Mouse (Mus musculus): ENCODE results near the gene Gpr18.

The Gpr18 gene

DNA sequence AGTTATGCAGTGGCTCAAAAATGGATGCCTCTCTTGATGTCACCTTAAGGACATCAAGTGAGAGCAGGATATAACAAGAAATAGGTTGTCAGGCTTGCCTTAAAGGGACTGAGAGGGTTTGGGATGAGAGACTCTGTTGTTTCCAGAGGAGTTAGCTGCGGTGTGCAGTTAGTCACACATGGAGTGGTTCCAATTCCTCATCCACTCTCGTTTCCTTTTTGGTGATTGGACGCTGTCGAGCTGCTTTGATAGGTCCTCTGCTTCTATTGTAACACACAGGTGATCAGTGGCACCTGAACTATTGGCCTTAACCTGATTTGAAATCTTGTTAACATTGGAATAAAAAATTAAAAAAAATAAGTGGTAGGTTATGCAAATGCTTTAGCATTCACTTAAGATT lies 7.2 kb upstream of the Gpr18 start:
- no peak for DNase-seq (ENCODE audit: low read depth, low spot score)

DNA sequence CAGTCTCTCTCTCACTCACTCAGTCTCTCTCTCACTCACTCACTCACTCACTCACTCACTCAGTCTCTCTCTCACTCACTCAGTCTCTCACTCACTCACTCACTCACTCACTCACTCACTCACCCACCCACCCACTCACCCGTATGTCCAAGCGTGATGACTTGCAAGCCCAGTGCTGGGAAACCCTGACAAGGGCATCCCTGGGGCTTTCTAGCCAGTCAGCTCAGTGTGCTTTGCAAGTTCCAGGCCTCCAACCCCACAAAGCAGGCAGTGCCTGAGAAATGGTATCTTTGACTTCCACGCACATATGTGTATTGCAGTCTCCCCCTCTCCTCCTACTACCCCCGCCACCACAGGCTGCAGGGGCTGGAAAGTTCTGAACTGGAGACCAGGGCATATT lies 6.4 kb upstream of the Gpr18 start:
- DNase-seq (ENCODE audit: low read depth, low spot score), result no peak

DNA sequence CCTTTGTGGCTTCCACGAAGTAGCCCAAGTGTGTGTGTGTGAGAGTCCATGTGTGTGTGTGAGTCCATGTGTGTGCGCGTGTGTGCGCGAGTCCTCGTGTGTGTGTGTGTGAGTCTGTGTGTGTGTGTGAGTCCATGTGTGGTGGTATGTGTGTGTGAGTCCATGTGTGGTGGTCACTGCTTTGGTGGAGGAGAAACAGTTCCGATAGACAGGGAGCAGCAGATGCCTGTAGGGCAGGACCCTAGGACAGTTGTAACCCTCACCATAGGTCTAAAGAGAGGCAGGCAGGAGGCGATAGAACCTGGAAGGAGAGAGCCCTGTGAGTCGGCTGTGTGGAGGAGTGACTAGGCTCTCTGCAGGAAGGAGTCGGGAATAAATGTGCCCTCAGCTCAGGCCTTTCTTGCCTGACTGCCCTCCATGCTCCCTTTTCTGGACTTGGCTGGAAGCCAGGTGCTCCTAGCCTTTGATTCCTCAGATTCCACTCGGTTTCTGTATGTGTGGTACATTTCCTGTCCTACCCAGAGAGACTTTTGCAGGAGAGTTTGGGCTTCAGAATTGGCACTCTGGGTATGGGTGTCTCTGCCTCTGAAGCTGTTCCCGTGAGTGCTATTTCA lies 5.0 kb upstream of the Gpr18 start:
- DNase-seq (ENCODE audit: low read depth, low spot score), result no peak

DNA sequence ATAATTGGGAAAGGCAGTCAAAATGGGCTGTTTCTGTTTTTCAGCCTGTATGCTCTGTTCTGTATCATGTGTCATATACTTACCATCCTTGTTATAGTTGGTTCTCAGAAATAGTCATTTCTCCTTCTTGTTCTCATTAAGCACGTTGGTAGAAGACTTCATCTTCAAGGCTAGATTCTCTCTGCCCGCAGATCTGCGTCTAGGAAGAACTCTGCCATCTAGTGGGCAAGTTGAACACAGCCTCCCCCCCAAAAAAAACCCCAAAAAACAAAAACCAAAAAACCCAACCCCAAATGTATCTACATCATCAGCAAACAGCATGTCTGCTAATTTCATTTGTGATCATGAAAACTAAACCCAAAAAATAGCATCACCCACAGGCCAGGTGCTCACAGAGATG lies 4.2 kb upstream of the Gpr18 start:
- peak; percentile 79 for DNase-seq (ENCODE audit: low read depth, low spot score)

DNA sequence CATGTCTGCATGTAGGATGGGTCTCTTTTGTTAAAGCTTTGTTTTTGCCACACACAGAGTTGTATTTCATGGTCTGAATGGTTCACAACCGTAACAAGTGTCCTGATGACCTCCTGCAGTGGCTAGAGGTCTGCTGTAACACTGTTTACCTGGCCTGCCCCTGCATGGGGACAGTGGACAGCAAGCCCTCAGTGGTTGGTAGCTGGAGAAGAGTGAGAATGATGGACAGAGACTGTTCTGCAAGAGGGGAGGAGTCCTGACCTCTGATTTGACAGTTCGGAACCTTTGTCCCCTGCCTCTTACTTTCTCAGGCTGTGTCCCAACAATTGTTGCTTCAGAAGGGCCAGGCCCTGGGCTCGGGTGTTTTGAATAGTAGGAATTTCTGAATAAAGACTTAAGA lies 2.7 kb upstream of the Gpr18 start:
- DNase-seq (ENCODE audit: low read depth, low spot score), result no peak

DNA sequence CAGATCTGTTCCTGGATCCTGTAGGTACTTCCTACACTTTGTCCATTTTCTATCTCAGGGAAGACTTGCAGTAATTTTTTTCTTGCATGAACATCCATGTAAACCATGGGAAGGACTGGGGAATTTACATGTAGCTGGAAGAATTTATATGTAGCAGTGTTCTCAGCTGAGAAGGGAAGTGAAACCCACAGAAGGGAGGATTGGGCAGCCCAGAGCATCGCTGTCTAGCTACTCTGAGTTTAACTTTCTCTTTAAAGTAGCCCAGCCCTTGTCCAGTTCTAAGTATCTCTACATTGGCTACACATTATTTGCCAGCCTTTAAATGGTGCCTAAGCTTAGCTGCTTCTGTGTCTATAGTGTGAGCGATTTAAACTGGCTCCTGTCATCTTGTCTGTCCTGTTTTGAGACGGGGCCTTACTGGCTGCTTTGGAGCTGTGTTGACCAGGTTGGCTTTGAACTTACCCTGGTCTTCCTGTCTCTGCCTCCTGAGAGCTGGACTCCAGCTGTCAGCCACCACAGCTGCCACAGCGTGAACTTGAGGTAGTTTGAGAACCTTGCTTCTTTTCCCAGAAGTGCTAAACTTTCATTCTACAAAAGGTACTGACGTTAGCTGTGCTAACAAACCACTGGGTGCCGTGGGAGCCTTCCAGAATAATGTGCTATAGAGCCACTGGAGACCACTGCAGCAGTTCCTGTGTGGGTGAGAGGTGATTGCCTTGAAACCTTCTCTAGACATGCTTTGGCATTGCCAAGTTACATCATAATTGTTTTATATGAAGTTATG lies 922 bp upstream of the Gpr18 start:
- peak; percentile 52 for DNase-seq (ENCODE audit: low read depth, low spot score)

DNA sequence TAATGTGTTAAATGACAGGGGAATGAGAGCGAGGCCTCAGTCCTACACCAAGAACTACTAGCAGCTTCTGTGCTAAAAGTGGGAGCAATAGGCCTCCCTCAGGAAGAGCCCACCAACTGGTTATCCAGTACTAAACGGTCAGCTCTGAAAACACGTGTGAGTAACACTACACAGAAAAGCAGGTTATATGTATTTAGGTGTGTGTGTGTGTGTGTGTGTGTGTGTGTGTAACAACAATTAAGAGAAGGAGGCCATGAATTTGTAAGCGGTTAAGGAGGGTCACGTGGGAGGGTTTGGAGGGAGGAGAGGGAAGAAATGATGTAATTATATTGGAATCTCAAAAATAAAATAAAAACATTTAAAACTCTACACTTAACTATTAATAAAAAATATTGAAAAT lies 438 bp downstream of the Gpr18 start:
- no peak for DNase-seq (ENCODE audit: low read depth, low spot score)

DNA sequence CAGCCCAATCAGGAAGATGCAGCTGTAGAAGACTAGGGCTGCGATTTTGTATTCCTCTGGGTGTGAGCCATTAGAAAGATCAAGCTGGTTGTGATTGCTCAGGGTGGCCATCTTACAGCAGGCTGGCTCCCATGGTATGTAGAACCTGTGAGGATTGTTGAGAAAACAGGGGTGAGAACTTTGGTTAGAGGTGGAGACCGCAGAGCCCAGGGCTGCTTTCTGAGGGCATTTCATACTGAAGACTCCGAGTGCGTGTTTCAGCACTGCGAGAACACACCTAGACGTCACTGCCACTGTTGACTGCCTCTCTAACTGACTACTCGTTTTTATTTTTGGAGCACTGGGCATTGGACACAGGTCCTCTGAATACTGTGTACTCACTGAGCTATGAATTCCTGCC lies 3.1 kb downstream of the Gpr18 start:
- DNase-seq (ENCODE audit: low read depth, low spot score), result no peak

DNA sequence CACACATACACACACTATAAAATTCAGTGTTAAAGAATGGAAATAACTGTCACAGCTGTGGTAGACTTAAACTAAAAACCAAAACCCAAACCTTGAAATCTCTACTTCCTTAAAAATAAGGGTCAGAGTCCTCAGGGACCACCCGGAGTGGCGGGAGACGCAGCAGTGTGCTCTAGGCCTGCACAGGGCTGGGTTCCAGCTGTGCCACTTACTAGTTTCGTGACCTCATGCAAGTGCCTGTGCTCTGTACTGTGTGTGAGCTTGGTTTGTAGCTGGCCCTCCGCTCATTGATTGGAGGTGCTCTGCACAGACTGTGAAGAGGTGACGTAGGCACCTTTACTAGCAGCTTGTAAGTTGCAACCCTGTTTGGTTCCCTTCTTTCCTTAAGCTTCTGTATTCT lies 5.7 kb downstream of the Gpr18 start:
- no peak for DNase-seq (ENCODE audit: low read depth, low spot score)

DNA sequence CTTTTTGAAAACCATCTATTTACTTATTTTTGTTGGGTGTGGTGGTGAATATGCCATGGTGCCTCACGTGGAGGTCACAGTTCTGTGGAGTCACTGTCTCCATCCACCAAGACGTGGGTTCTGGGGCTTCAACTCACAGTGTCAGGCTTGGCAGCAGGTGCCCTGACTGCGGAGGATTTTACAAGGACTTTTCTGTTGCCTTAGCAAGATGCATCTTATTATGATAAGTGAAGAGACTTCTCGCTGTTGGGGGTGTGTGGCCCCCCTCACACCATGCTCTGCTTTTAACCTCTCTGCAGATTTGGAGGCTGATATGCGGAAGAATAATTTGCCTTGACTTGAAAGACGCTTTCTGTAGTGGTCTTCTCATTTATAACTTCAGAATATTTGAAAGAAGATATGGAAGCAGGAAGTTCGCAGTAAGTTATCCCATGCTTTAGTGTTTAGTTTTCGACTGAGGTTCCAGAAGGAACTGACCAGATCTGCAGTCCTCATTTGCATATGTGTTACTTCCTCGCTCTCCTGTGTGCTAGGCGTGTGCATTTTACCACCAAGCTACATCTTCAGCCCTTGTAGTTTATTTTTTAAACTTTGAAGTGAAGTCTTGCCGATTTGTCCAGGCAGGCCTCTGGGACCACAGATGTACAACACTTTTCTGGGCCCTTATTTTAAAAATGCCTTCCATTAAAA lies 8.4 kb downstream of the Gpr18 start:
- DNase-seq (ENCODE audit: low read depth, low spot score), result no peak

DNA sequence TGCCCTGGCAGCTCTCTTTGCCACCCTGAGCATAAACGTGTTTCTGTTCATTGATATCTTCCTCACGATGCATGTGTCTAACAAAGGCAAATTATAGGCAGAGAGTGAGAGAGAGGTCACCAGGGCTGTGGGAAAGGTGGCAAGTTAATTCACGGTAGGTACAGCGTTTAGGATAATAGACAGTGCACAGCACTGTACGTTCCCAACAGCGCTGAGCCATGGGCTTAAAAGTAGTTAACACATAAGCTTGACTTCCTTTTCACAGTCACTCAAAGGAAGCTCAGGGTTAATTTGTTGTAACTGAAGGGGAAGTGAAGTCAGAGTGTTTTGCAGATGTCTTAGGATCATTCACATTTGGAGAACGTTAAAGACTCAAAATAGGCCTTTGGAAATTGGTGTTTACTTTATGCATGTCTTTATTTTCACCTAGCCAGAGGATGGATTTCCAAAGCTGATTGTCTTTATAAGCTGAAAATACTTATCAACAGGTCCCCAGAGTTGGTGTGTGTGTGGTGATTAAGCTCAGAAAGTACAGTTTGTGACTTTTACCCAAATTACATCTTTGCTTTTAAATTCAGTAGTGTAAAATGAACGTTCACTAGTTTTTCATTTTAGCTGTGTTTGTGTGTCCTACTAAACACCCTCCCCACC lies 9.1 kb downstream of the Gpr18 start:
- peak; percentile 50 for DNase-seq (ENCODE audit: low read depth, low spot score)

DNA sequence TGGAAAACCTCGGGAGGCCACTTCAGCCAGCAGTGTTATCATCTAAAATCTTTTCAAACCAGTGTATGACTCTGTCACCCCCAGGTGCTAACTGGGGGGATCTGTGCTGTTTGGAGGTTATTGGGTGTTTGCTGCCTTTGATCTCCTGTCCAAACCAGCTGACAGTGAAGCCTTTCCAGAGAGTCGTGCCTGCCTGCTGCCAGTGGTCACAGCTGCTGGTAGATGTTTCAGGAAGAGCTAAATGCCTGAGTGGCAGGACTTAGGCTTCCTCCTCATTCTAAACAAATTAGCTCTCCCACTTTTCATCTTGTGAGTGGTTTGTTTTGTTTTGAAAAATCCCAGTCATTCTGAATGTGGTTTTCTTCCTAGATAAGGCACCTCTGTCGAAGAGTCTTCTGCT lies 10.8 kb downstream of the Gpr18 start:
- DNase-seq (ENCODE audit: low read depth, low spot score), result no peak

DNA sequence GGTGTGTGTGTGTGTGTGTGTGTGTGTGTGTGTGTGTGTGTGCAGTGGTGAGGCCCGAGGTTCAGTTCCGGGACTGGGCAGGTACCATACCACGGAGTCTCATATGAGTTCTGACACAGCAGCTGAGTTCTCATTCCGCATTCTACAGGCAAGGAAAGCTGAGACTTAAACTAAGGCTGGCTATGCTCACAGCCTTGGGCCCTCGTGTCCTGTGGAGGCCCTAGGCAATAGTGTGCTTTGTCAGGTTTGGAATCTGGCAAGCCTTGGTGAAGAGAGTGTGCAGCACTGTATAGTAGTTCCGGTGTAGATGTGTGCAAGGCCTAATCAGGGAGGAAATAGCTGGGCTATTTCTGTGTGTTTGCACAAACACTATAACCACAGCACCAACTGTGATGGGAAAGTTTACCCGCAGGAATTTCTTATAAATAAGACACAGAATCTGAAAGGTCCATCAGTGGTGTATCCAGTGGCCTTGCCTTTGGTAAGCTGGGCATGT lies 12.2 kb downstream of the Gpr18 start:
- no peak for DNase-seq (ENCODE audit: low read depth, low spot score)

DNA sequence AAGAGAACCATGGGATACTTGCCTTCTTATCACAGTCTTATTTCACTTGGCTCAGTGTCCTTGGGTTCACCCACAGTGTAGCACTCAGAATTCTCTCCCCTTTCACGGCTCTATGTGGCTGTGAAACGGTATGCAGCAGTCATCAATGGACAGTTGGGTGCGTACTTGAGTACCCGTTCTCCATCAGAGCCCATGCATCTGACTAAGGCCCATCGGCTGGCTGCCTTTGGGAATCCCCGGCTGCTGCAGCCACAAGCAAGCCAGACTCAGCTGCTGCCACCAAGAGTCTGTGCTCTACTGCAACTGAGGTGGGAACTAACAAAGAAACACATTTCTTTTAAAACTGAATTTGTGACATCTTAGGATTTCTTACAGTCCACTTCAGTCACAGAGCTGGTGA lies 14.1 kb downstream of the Gpr18 start:
- DNase-seq (ENCODE audit: low read depth, low spot score), result no peak

DNA sequence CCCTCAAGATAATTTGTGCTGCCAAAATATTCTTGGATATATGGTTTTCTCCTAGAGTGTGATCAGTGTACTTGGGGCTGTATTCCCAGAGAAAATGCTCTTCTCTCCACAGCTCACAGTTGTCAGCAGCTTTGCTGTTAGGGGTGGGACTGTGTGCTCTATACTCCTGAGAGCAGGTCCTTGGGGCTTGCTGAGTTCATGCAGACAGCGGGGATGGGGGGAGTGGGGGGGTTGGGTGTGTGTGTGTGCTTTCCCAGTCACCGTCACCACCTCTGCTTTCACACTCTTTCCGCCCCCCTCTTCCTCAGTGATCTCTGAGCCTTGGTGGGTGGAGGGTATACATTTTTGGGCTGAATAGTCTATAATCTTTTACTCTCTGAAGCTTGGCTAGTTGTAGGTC lies 16.5 kb downstream of the Gpr18 start:
- DNase-seq (ENCODE audit: low read depth, low spot score), result peak; percentile 60

DNA sequence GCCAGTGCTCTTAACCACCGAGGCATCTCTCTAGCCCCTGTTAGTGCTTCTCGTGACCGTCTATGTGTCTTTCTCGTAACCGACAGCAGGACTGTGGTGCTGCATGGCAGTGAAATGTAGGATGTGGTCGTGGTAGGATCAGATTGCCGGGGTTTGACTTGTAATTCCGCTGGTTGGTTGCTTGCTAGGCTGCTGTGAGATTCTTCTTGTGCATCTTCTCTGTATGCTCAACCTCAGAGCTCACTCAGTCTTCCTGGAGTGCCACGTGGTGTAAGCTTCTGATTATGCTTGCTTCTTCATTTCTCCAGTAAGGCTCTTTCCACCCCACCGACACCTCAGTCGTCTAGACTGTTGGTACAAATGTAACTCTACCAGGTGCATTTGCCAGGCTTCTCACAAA lies 17.1 kb downstream of the Gpr18 start:
- peak; percentile 73 for DNase-seq (ENCODE audit: low read depth, low spot score)

DNA sequence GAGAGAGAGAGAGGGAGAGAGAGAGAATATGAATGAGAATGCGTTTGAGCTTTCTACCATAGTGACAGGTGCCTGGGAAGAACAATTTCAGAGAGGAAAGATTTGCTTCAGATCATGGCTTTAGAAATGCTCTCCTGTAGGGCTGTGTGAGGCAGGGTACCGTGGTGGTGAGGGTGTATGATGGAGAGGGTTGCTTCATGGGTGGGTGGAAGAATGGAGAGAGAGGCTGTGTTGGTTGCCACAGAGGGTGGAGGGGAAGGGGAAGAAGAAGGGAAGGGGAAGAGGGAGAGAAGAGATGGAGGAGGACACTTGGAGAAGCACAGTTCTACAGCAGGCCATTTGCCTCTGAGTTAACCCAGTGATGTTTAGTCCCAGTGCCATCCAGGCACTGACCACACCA lies 17.8 kb downstream of the Gpr18 start:
- DNase-seq (ENCODE audit: low read depth, low spot score), result no peak

DNA sequence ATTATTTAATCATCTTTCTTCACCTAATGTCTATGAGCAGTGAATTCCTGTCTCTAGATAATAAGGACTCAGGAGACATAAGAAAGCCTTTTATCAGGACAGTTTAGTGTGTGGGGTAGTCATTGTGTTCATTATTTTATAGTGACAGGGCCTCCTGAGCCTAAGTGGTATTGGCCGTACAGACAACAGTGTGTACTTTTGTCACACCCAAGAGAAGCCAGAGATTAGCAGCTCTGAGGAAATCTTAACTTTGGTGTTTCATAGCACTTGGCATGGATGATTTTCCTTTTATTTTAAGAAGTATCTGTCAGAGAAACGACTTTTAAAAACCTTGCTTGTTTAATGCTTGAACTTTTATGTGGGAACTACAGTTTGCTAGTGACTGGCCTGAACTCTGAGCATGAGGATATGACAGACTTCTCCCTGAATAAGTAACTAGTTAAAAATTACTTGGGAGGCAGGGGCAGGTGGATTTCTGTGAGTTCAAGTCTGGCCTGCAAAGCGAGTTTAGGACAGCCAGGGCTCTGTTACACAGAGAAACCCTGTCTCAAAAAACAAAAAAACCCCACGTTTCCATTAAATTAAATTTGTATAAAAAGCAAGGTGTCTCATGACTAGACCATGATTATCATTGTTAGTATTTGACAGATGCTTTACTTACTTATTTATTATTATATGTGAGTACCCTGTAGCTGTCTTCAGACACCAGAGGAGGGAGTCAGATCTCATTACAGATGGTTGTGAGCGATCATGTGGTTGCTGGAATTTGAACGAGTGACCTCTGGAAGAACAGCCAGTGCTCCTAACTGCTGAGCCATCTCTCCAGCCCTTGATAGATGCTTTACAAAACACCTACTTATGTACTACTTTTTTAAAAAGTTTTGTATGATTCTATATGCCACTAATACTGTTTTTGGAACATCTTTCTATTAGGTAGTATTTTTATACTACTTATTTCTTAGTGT lies 19.2 kb downstream of the Gpr18 start:
- no peak for DNase-seq (ENCODE audit: low read depth, low spot score)

DNA sequence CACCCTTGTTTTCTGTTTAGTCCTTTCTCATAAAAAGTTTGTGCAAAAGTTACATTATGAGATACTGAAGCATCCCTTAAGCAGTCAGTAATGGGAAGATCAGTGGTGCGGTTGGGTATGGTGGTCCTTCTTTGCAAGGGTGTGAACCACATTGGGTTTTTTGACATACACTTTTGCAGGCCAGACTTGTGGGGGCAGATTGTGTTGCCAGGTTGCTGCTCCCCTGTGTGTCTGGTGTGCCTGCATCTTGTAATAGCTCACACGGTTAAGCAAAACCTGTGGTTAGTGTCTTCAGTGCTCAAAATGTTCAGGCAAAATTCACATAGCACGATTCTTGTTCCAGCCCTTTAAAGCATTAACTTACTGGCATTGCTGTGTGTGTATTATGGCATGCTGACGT lies 20.3 kb downstream of the Gpr18 start:
- no peak for DNase-seq (ENCODE audit: low read depth, low spot score)

DNA sequence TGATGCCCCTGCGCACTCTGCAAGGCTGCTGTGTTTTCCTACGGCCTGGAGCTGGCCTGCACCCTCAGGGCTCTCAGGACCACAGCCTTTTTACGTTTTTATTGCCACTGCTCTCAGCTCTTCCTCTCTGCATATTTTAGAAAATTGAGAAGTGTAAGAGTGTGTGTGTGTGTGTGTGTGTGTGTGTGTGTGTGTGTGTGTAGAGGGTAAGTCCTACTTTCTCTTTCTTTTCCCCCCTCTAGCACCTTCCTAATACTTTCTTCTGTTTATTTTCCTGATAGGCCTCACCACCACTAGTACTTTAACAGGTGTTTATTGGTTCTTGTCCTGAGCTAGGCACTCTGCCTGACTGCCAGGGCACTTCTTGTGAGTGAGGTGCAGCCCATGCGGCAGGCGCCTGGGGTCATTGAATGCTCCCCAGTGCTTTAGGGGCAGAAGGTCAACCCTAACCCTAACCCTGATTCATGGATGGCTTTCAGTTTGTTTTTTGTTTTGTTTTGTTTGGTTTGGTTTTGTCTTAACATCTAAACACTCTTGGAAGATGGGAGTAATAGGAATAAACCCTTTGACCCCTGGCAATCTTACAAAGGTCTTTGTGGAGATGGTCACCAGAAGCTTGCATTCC lies 21.0 kb downstream of the Gpr18 start:
- no peak for DNase-seq (ENCODE audit: low read depth, low spot score)

DNA sequence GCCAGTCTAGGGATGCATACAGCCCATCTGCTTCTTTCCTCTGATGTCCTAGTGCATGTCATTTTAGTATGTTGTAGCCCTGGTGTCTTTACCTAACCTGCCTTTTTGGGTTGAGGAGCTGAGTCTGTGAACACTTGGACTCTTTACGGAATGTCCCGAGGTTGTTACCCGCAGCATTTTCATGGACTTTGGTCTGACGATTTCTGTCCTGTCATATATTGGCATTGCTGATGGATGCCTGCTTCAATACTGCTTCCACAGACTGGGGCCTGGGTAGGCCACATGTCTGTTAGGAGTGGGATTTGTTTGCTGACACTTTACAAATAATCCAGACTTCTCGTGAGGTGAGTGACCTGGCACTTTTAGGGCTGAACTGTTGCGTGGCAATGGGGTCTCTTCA lies 21.8 kb downstream of the Gpr18 start:
- DNase-seq (ENCODE audit: low read depth, low spot score), result no peak

Data from CD4-positive, CD25-positive, alpha-beta regulatory T cell, adult 2 months (primary cell).